Mouse (Mus musculus) heart, adult 2 months (tissue): ENCODE data around the gene Syngap1. TPM values are rescaled to one million over a fixed set of nuclear protein-coding genes. Genes with fewer than 3 reads are reported as not detected.

Source experiments
- DNase-seq, 2 experiments: peaks; one replicate each; pipeline ENCODE4 v3.0.0; 2021
- H3K27ac ChIP-seq: fragments of 200-600 bp; 2 replicates; pipeline ENCODE4 v1.8.1; 2022
- H3K27me3 ChIP-seq: fragments of 200-500 bp; 2 replicates; pipeline ENCODE4 v1.6.1; 2012; ENCODE audit warnings: mild to moderate bottlenecking, low read length, inconsistent platforms, mixed read lengths; ENCODE audit not compliant: control insufficient read depth, insufficient read depth
- H3K36me3 ChIP-seq: fragments of 200-500 bp; 2 replicates; pipeline ENCODE4 v1.6.1; 2012; ENCODE audit warnings: low read length, inconsistent platforms; ENCODE audit not compliant: control insufficient read depth, insufficient read depth
- H3K4me1 ChIP-seq: fragments of 200-500 bp; 2 replicates; pipeline ENCODE4 v1.6.1; 2011; ENCODE audit warnings: low read length; ENCODE audit not compliant: control insufficient read depth, insufficient read depth
- H3K4me3 ChIP-seq: fragments of 200-600 bp; 2 replicates; pipeline ENCODE4 v1.8.1; 2022
- H3K79me2 ChIP-seq: fragments of 200-500 bp; replicated peaks from 2 replicates; pipeline ENCODE4 v1.6.1; 2012; ENCODE audit warnings: mild to moderate bottlenecking, inconsistent platforms, low read length, moderate library complexity, mixed read lengths; ENCODE audit not compliant: control insufficient read depth, insufficient read depth
- H3K9ac ChIP-seq: fragments of 200-500 bp; 2 replicates; pipeline ENCODE4 v1.6.1; 2012; ENCODE audit warnings: low read depth, mild to moderate bottlenecking, control low read depth, inconsistent platforms, low read length, mixed read lengths
- CTCF ChIP-seq: fragments of 200-600 bp; IDR thresholded peaks from 2 replicates; pipeline ENCODE4 v1.8.1; 2022; ENCODE audit warnings: antibody characterized with exemption, mild to moderate bottlenecking, moderate library complexity
- EP300 ChIP-seq: fragments of 200-500 bp; IDR thresholded peaks from 2 replicates; pipeline ENCODE4 v1.6.1; 2011; ENCODE audit warnings: low read depth, low read length, control low read depth; ENCODE audit not compliant: insufficient read depth
- POLR2A ChIP-seq: fragments of 200-500 bp; IDR thresholded peaks from 2 replicates; pipeline ENCODE4 v1.6.1; 2011; ENCODE audit warnings: mild to moderate bottlenecking, low read depth, low read length, control low read depth; ENCODE audit not compliant: insufficient read depth
- whole genome bisulfite sequencing: fragments of 180-500 bp; shearing (Covaris S2); methylation state at CpG from one replicate; pipeline ENCODE4 v1.1.7; 2018; 5-methylcytosine and 5-hydroxymethylcytosine counted together
- intact Hi-C: fragments of 180-260 bp; cut with DNase I; formaldehyde crosslinking; loops from one replicate; pipeline ENCODE4 v1.15.1; 2025
- polyA plus RNA-seq: library from polyadenylated mRNA; depleted of rRNA; stranded (reverse); fragments of >200 nt; gene quantifications from 2 replicates; pipeline ENCODE4 v1.2.3, GENCODE M21; 2012
- total RNA-seq, 2 experiments: library from RNA; stranded (reverse); gene quantifications; 2 replicates each; pipeline ENCODE4 v1.2.3; 2021

Syngap1 gene
- total and polyA plus RNA-seq, 3 experiments, result 4.1 to 9.0 (median 4.2) TPM

DNA sequence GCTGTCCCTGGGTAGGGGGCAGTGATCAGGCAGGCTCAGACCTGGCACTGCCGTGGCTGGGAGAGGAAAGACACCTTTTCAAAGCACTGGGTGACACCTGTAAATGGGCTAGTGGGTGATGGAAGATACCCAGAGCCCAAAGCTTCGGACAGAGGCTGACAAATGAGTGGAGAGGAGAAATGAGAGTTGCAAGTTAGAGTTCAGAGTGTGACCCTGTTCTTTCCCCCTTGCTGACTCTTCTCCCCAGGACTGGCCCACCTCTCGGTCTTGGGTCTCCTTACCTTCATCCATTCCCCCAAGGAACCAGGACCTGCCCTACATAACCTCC is 1.1 kb upstream of the Syngap1 start:
- no peaks in the 10 kb centered on the region for H3K36me3 ChIP-seq
- 3% methylated on average over 3 of the region's 3 CpGs for WGBS
- H3K27me3 ChIP-seq, result no peaks in the 10 kb centered on the region
- TF ChIP-seq POLR2A, result no peak
- no peak for TF ChIP-seq EP300
- TF ChIP-seq CTCF, result no peak
- no peak for DNase-seq
- peak overlapping the region; percentile 94 for H3K27ac ChIP-seq
- intact Hi-C loops, result loop anchor here (2.0 kb wide), 1 partner anchor 33 kb away; the partner anchor contains the start of gene Zbtb9
- no peaks in the 10 kb centered on the region for H3K79me2 ChIP-seq
- peaks cover 5% of the 10 kb centered on the region for H3K4me1 ChIP-seq
- H3K4me3 ChIP-seq, result peak overlapping the region; percentile 69
- H3K9ac ChIP-seq, result peak overlapping the region; percentile 93

DNA sequence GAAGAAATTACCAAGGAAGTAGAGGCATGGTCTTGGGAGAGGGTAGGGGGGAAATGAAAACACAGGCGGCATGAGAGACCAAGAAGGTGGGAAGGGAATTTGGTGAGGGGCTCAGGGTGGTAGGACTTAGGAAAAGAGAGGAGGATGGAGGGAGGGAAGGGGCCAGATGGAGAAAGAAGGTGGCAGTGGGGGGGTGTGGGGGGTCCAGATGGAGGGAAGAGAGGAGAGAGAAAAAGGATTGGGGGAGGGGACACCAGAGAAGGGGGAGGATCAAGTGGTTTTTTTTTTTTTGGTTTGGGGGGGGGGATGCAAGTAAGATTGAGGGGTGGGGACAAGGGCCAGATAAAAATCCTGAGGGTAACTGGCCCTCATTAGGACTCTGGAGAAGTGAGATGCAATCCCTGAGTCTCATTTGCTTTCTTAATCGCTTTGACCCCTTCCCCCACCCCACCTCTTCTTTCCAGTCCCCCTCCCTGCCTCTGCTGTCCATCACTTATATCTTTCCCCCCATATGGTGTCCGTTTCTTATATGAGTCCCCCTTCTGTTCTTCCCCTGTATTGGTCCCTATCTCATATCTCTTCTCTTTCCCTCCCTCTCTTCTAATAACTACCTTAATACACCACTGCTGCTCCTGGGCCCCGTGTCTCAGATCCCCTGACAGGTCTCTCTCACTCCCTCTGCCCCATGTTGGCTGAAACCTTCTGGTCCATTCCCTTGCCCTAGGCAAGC is 953 bp downstream of the Syngap1 start:
- Histone ChIP-seq H3K79me2 (no peaks in the 10 kb centered on the region), H3K36me3 (no peaks in the 10 kb centered on the region), H3K27me3 (no peaks in the 10 kb centered on the region), H3K9ac (no peak overlapping the region), H3K27ac (no peak overlapping the region), H3K4me1 (peaks cover 5% of the 10 kb centered on the region), H3K4me3 (no peak overlapping the region)
- intact Hi-C loops, result no loop called here
- no peak for DNase-seq
- 28% methylated on average over 4 of the region's 4 CpGs for WGBS
- no peak for TF ChIP-seq CTCF
- TF ChIP-seq EP300, result no peak
- no peak for TF ChIP-seq POLR2A

DNA sequence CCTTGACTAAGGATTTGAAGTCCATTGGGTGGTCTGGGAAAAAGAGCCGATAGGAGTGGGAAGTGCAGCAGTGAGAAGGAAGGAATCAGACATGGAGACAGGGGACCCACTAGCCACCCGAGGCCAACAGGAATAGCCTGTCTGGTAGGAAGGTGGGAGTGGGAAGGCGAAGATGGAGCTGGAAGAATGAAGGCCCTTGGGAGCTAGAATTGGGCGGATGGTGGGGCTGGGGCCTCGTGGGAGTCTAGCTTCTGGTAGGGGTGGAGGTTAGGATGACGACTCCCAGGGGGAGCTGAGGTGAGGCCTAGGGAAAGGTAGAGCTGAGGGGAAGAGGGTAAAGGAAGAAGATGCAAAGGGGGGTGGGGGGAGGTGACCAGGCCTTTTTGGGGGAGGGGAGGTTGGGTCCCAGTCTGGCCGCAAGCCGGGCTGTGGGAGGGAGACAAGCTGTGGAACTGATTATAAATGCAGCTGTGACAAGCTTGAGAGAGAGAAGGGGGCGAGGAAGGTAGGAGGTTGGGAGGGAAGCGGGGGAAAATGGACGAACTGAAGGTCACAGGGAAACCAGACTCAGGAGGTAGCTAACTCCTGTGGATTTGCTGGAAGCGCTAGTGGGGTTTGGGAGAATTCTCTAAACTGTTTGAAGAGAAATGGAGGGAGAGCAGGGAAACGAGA is 4.9 kb downstream of the Syngap1 start:
- intact Hi-C loops, result loop anchor here (2.0 kb wide), 3 partner anchors 27 to 59 kb away; partner anchors contain the start of genes Kifc5b and Zbtb9
- Histone ChIP-seq H3K27ac (peak overlapping the region; percentile 66), H3K36me3 (no peaks in the 10 kb centered on the region), H3K79me2 (no peaks in the 10 kb centered on the region), H3K4me3 (peak overlapping the region; percentile 62), H3K27me3 (no peaks in the 10 kb centered on the region), H3K9ac (peak overlapping the region; percentile 82), H3K4me1 (peaks cover 1% of the 10 kb centered on the region; the same call in 1 of the 2 replicates)
- no peak for TF ChIP-seq EP300
- no peak for TF ChIP-seq CTCF
- no peak for TF ChIP-seq POLR2A
- DNase-seq, result no peak
- 47% methylated on average over 13 of the region's 13 CpGs for WGBS

DNA sequence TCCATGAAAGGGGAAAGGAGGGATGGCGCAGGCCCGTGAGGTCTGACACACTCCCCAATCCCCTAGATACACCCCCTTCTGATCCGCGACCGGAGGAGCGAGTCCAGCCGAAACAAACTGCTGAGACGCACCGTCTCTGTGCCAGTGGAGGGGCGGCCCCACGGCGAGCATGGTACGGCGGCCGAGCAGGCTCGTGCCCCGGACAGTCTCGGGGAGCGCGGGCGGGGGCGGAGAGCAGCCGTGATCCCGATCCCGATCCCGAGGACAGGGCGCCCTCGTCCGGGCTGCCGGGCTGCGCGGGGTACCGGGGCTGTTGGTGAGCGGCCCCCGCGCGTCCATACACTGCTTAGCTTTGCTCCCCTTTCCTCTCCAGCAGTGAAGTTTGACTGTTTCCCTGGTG is 5.5 kb downstream of the Syngap1 start:
- H3K36me3 ChIP-seq, result no peaks in the 10 kb centered on the region
- DNase-seq, result peak; percentile 86 to 87
- WGBS, result 2% methylated on average over 37 of the region's 37 CpGs
- peak overlapping the region; percentile 62 for H3K4me3 ChIP-seq
- peak overlapping the region; percentile 66 for H3K27ac ChIP-seq
- no peaks in the 10 kb centered on the region for H3K27me3 ChIP-seq
- peak overlapping the region; percentile 82 for H3K9ac ChIP-seq
- TF ChIP-seq EP300, result no peak
- TF ChIP-seq CTCF, result peak; percentile 67
- peak; percentile 54; the same call in 1 of the 2 replicates for TF ChIP-seq POLR2A
- H3K4me1 ChIP-seq, result peaks cover 1% of the 10 kb centered on the region; the same call in 1 of the 2 replicates
- H3K79me2 ChIP-seq, result no peaks in the 10 kb centered on the region
- intact Hi-C loops, result loop anchor here (2.0 kb wide), 3 partner anchors 26 to 60 kb away; partner anchors contain the start of genes Kifc5b and Zbtb9

DNA sequence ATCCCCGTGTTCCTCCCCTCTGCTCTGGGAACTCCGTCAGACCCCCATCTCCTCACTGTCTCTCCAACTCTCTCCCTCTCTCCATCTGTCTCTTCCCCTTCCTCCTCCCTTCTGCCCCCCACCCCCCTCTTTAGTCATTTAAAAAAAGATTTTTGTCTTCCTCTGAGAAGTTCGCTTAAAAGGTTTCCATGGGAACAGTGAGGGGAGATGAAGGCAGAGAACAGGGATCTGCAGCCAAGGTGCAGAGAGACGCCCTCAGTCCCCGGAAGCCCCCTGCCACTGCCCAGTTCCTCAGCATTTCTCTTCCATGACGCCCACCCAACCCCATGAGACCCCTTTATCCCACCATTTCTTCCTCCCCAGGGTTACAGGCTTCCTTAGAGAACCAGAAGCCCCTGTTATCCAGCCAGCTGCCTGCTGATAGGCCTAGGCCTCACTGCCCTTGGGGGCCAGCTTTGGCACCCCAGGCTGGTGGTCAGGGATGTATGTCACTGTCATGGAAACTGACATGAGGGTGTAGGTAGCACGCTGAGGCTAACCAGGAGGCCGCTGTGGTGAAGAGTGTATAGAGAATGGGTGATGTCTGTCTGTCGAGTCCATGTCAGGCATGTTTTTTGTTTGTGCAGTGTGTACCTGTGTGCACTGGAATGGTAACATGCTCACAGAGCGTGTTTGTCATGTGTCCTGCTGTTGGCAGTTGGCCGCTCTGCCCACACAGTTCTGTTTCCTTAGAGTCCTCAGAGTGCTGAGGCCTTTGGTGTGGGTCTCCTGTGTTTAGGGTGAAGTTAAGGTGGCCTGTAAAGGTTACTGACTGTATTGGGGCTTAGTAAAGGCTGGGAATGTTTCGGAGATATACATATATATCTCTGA is 6.4 kb downstream of the Syngap1 start:
- no peak overlapping the region for H3K9ac ChIP-seq

More for the DNA sequence above, 6.4 kb downstream of the Syngap1 start:
- H3K36me3 ChIP-seq, result no peaks in the 10 kb centered on the region
- peaks cover 1% of the 10 kb centered on the region for H3K4me1 ChIP-seq
- WGBS, result 84% methylated on average over 12 of the region's 12 CpGs
- no peaks in the 10 kb centered on the region for H3K79me2 ChIP-seq
- H3K4me3 ChIP-seq, result no peak overlapping the region
- no peak for DNase-seq
- H3K27ac ChIP-seq, result no peak overlapping the region
- no peak for TF ChIP-seq CTCF
- TF ChIP-seq POLR2A, result no peak
- TF ChIP-seq EP300, result no peak
- H3K27me3 ChIP-seq, result no peaks in the 10 kb centered on the region
- intact Hi-C loops, result loop anchor here (2.0 kb wide), 3 partner anchors 25 to 61 kb away; partner anchors contain the start of genes Kifc5b and Zbtb9
